Mouse (Mus musculus) kidney, embryonic 14.5 days (tissue): Measurements from ENCODE around the gene Dcbld1. TPM values are rescaled to one million over a fixed set of nuclear protein-coding genes. Genes with fewer than 3 reads are reported as not detected.

Experiments
- ATAC-seq: fragments of 200-750 bp; cut with Nextera tagmentation; 2 replicates; pipeline ENCODE4 v1.8.0; 2017; ENCODE audit warnings: moderate number of reproducible peaks, mild to moderate bottlenecking, moderate TSS enrichment, moderate library complexity; ENCODE audit not compliant: low FRiP score, low TSS enrichment
- H3K27ac ChIP-seq: fragments of 300-500 bp; sonication (generic); 2 replicates; pipeline ENCODE4 v1.5.1; 2014; ENCODE audit warnings: low read depth, mild to moderate bottlenecking, low read length, moderate library complexity, mixed read lengths
- H3K27me3 ChIP-seq: fragments of 300-500 bp; sonication (generic); 2 replicates; pipeline ENCODE4 v1.6.1; 2014; ENCODE audit warnings: mild to moderate bottlenecking, low read length; ENCODE audit not compliant: control insufficient read depth, insufficient read depth
- H3K36me3 ChIP-seq: fragments of 300-500 bp; sonication (generic); 2 replicates; pipeline ENCODE4 v1.6.1; 2014; ENCODE audit warnings: low read length, mixed read lengths; ENCODE audit not compliant: control insufficient read depth, insufficient read depth
- H3K4me1 ChIP-seq: fragments of 300-500 bp; sonication (generic); 2 replicates; pipeline ENCODE4 v1.6.1; 2014; ENCODE audit warnings: low read length, mixed read lengths; ENCODE audit not compliant: control insufficient read depth, insufficient read depth
- H3K4me2 ChIP-seq: fragments of 300-500 bp; sonication (generic); replicated peaks from 2 replicates; pipeline ENCODE4 v1.6.1; 2014; ENCODE audit warnings: low read depth, mild to moderate bottlenecking, low read length
- H3K4me3 ChIP-seq: fragments of 300-500 bp; sonication (generic); 2 replicates; pipeline ENCODE4 v1.5.1; 2014; ENCODE audit warnings: mild to moderate bottlenecking, low read length
- H3K9ac ChIP-seq: fragments of 300-500 bp; sonication (generic); 2 replicates; pipeline ENCODE4 v1.6.1; 2014; ENCODE audit warnings: low read depth, mild to moderate bottlenecking, low read length, moderate library complexity
- H3K9me3 ChIP-seq: fragments of 300-500 bp; sonication (generic); 2 replicates; pipeline ENCODE4 v1.6.1; 2016; ENCODE audit warnings: low read length; ENCODE audit not compliant: control insufficient read depth
- WGBS: fragments of 180-500 bp; shearing (Covaris S2); extraction: QIAGEN DNeasy Blood & Tissue Kit; methylation state at CpG from one replicate; pipeline ENCODE4 v1.1.7; 2014; 5-methylcytosine and 5-hydroxymethylcytosine counted together
- polyA plus RNA-seq: library from polyadenylated mRNA; unstranded; fragments of >200 nt; fragmentation: Nextera tagmentation; extraction: Ambion mirVana; gene quantifications from 2 replicates; pipeline ENCODE4 v1.2.1, GENCODE M21; 2014

Dcbld1 gene
- polyA plus RNA-seq, 1 experiment from 2014 or later: 26.5 TPM

- WGBS: 7% methylated on average over 21 of the region's 21 CpGs
- H3K27me3 ChIP-seq: no peaks in the 10 kb centered on the region
- no peaks in the 10 kb centered on the region for H3K36me3 ChIP-seq
- peak overlapping the region; percentile 43; the same call in 1 of the 2 replicates for H3K27ac ChIP-seq
- H3K9me3 ChIP-seq: no peaks in the 10 kb centered on the region; the same call in 1 of the 2 replicates
- H3K4me3 ChIP-seq: peak overlapping the region; percentile 79
- H3K9ac ChIP-seq: no peak overlapping the region
- H3K4me2 ChIP-seq: peak overlapping the region; percentile 75
- H3K4me1 ChIP-seq: 0 out of 2 replicates have a peak, but pooled peaks cover 12% of the 10 kb centered on the region
- ATAC-seq: peak; percentile 36
These were observed 933 bp upstream of the Dcbld1 start for GRCm38 (mm10) chr10:52232196-52233176.

- WGBS: under 1% methylated on average over 40 of the region's 40 CpGs
- peak; percentile 58 for ATAC-seq
- peak overlapping the region; percentile 90 for H3K9ac ChIP-seq
- peak overlapping the region; percentile 75 for H3K4me2 ChIP-seq
- H3K9me3 ChIP-seq: no peaks in the 10 kb centered on the region; the same call in 1 of the 2 replicates
- H3K27ac ChIP-seq: peak overlapping the region; percentile 79
- H3K36me3 ChIP-seq: no peaks in the 10 kb centered on the region
- 0 out of 2 replicates have a peak, but pooled peaks cover 12% of the 10 kb centered on the region for H3K4me1 ChIP-seq
- peak overlapping the region; percentile 79 for H3K4me3 ChIP-seq
- H3K27me3 ChIP-seq: no peaks in the 10 kb centered on the region
These were observed 692 bp downstream of the Dcbld1 start for GRCm38 (mm10) chr10:52233969-52234653.

GRCm38 (mm10) chr10:52234654-52234981 is 1.2 kb downstream of the Dcbld1 start:
- no peaks in the 10 kb centered on the region; the same call in 1 of the 2 replicates for H3K9me3 ChIP-seq
- H3K27ac ChIP-seq: no peak overlapping the region
- 25% methylated on average over 7 of the region's 7 CpGs for WGBS
- H3K4me1 ChIP-seq: 0 out of 2 replicates have a peak, but pooled peaks cover 12% of the 10 kb centered on the region
- no peaks in the 10 kb centered on the region for H3K27me3 ChIP-seq
- H3K4me3 ChIP-seq: peak overlapping the region; percentile 79
- ATAC-seq: no peak
- peak overlapping the region; percentile 90; the same call in 1 of the 2 replicates for H3K9ac ChIP-seq
- H3K36me3 ChIP-seq: no peaks in the 10 kb centered on the region
- peak overlapping the region; percentile 75 for H3K4me2 ChIP-seq

GRCm38 (mm10) chr10:52235461-52235860 is 2.0 kb downstream of the Dcbld1 start:
- no peaks in the 10 kb centered on the region; the same call in 1 of the 2 replicates for H3K9me3 ChIP-seq
- WGBS: 87% methylated on average over 5 of the region's 5 CpGs
- H3K36me3 ChIP-seq: no peaks in the 10 kb centered on the region
- no peak for ATAC-seq
- H3K9ac ChIP-seq: peak overlapping the region; percentile 90; the same call in 1 of the 2 replicates
- no peak overlapping the region for H3K27ac ChIP-seq
- H3K4me3 ChIP-seq: peak overlapping the region; percentile 5; the same call in 1 of the 2 replicates
- no peaks in the 10 kb centered on the region for H3K27me3 ChIP-seq
- H3K4me1 ChIP-seq: 0 out of 2 replicates have a peak, but pooled peaks cover 12% of the 10 kb centered on the region
- H3K4me2 ChIP-seq: peak overlapping the region; percentile 75

- H3K4me2 ChIP-seq: no peak overlapping the region
- no peaks in the 10 kb centered on the region for H3K27me3 ChIP-seq
- no peaks in the 10 kb centered on the region for H3K4me1 ChIP-seq
- no peak overlapping the region for H3K9ac ChIP-seq
- no peak overlapping the region for H3K27ac ChIP-seq
- 86% methylated on average over 5 of the region's 5 CpGs for WGBS
- no peaks in the 10 kb centered on the region for H3K36me3 ChIP-seq
- no peaks in the 10 kb centered on the region for H3K9me3 ChIP-seq
- no peak for ATAC-seq
- H3K4me3 ChIP-seq: no peak overlapping the region
These were observed 8.6 kb downstream of the Dcbld1 start for GRCm38 (mm10) chr10:52242015-52242414.

GRCm38 (mm10) chr10:52242680-52243323 is 9.4 kb downstream of the Dcbld1 start:
- 30% methylated on average over 7 of the region's 7 CpGs for WGBS
- Histone ChIP-seq H3K9me3 (no peaks in the 10 kb centered on the region), H3K36me3 (no peaks in the 10 kb centered on the region), H3K4me2 (no peak overlapping the region), H3K27ac (no peak overlapping the region), H3K9ac (no peak overlapping the region), H3K4me3 (no peak overlapping the region), H3K27me3 (no peaks in the 10 kb centered on the region), H3K4me1 (no peaks in the 10 kb centered on the region)
- peak; percentile 59; the same call in 1 of the 2 replicates for ATAC-seq

GRCm38 (mm10) chr10:52246207-52246606 is 12.8 kb downstream of the Dcbld1 start:
- no peak for ATAC-seq
- Histone ChIP-seq H3K27ac (no peak overlapping the region), H3K4me3 (no peak overlapping the region), H3K4me2 (no peak overlapping the region), H3K27me3 (no peaks in the 10 kb centered on the region), H3K4me1 (no peaks in the 10 kb centered on the region), H3K9me3 (no peaks in the 10 kb centered on the region), H3K9ac (no peak overlapping the region), H3K36me3 (no peaks in the 10 kb centered on the region)
- 87% methylated on average over 3 of the region's 3 CpGs for WGBS

GRCm38 (mm10) chr10:52252240-52252639 is 18.8 kb downstream of the Dcbld1 start:
- no peak overlapping the region for H3K9ac ChIP-seq
- H3K27ac ChIP-seq: no peak overlapping the region
- no peak overlapping the region for H3K4me3 ChIP-seq
- ATAC-seq: no peak
- H3K4me2 ChIP-seq: no peak overlapping the region
- H3K27me3 ChIP-seq: no peaks in the 10 kb centered on the region
- no peaks in the 10 kb centered on the region for H3K9me3 ChIP-seq
- no peaks in the 10 kb centered on the region for H3K36me3 ChIP-seq
- no peaks in the 10 kb centered on the region for H3K4me1 ChIP-seq
- WGBS: 87% methylated on average over 1 of the region's 1 CpGs
